Mouse (Mus musculus) cerebellum, adult 2 months (tissue): ENCODE measurements around the gene Bpifb3.

ENCODE experiments used
- CTCF ChIP-seq: fragments of 200-500 bp; IDR thresholded peaks from 2 replicates; pipeline ENCODE4 v1.5.1; 2011; ENCODE audit warnings: low read depth, mild to moderate bottlenecking, control low read depth, low read length, moderate library complexity, borderline replicate concordance; ENCODE audit not compliant: insufficient read depth
- POLR2A ChIP-seq: fragments of 200-500 bp; IDR thresholded peaks from 2 replicates; pipeline ENCODE4 v1.6.1; 2011; ENCODE audit warnings: low read length, control low read depth, borderline replicate concordance; ENCODE audit not compliant: insufficient read depth

DNA sequence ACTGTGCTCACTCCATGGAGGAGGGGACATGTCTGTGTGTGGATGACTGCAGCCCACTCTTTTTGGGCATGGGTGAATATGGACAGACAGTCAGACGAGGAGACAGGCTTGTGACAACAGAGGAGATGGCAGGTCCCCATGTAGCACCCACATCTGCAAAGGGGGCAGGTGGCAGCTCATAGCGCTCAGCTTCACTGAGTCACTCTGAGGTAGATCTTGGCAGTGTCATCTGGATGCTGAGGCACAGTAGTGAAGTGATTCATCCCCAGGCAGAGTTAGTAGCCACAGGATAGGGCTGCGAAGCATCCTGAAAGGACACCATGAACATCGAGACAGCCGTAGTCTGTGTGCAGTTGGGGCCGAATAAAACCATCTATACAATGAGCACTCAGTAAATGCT is 3.2 kb downstream of the Bpifb3 start:
- TF ChIP-seq CTCF, result no peak
- no peak for TF ChIP-seq POLR2A
